Mouse (Mus musculus) fat pad, adult 2 months (tissue): ENCODE data around the gene Id3.
A peak's percentile ranks its signal among the peaks of the same experiment; 100 is the strongest.
"Not testable (repeated sequence)": the region's sequence is repeated elsewhere in the genome, so short reads cannot be mapped to it uniquely, and the experiment has no call there.

Experiments
- DNase-seq: peaks from one replicate; pipeline ENCODE4 v3.0.0-alpha.2; 2011; ENCODE audit warnings: low read depth, low spot score; ENCODE audit errors: extremely low read depth

Id3 gene

GRCm38 (mm10) chr4:136143193-136143976, at the start of gene Id3:
Id3 (plus strand) TSS chr4:136143497.
- peak; percentile 23 for DNase-seq

DNA sequence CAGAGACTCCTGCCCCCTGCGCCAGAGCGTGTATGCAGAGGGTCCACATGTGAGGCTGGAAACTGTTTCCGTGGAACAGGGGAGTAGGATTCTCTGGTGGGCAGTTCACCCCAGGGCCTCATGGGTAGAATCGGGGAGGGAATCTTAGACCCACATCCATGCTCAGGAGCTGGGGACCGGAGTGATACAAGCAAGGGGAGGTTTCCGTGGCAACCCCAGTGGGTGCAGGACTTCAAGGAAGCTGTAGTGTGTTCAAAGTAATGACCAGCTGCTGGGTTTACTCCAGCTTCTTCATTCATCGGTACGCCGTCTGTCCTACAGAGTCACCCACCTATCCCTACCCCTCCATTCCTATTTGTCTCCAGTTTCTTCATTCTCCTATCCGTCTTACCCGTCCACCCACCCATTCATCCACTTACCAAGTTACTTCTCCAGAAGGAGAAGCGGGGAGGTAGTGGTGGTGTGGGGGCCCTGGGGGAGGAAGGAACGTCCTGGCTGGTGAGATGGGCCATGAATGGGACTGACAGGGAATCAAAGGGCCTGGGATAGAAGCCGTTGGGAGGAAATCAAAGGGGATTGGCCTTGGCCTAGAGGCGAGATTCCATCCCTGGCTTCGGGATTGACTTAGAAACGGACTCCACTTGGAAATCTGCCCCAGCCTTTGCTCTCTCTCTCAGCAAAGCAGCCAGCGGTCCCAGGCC, 48.6 kb upstream of the Id3 start:
- DNase-seq = no peak

DNA sequence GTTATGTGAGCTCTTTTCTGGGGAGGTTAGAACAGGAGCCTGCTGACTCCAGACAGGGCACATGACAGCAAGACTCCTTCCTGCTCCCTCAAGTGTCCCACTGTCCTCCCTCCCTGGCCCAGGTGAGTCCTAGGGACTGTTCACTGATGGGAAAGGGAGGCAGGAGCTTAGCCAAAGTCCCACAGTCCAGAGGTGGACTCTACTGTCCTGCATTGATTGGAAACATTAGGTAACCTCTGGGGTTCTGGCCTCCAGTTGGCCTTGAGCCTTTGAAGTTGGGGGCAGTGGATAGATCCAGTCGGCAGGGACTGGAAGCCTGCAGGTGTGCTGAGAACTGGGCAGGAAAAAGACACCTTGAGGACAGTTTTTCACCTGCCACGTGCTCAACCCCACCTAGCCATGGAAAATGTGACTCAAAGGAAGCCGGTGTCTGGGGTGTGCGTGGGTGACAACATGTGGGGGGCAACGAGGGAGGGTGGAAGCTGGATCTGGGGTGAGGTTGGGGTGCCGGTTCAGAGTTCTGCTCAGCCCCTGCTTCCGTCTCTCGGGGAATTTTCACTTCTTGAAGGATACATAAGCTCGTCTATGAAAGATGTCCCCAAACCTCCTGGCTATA, 47.7 kb upstream of the Id3 start:
- DNase-seq = no peak

DNA sequence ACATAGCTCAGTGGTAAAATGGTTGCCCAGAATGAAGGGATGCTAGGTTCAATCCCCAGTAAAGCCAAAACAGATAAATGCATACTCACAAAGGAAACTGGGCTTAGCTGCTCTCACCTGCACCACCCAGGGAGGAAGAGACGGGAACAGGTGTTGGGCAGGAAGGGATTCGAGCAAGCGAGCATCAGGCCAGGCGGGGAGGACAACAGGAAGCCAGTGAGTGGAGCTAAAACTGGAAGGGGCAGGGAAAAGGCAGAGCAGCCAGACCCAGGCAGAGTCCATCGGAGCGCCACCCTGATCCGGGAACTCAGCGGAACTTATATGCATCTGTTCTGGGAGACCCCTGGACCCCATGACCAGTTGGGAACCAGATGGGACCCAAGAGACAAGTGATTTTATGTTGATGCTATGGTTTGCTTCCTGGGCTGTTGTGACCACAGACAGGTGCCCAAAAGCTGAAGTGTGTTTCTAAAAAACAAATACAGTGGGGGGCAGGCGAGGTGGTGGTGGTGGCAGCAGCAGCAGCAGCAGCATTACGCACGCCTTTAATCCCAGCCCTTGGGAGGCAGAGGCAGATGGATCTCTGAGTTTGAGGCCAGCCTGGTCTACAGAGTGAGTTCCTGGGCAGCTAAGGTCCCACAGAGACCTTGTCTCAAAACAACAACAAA, 46.7 kb upstream of the Id3 start:
- no peak for DNase-seq

DNA sequence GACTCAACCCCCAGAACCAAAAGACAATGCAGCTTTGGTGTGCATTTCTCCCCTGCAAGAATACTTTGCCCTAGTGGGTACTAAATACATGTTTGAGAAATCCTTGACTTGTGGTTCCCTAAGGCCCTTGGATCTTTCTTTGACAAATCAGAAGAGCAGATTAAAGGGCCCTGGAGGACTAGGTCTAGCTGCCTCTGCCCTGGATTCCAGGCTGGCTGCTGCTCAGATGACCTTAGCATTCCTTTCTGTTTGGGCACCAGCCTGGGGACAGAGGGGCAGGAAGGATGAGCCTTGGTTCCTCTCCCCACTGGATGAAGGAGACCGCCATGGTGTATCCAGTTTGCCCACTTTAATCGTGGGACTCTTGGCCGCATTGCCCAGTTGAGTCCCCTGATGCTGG, 44.9 kb upstream of the Id3 start:
- DNase-seq = no peak

DNA sequence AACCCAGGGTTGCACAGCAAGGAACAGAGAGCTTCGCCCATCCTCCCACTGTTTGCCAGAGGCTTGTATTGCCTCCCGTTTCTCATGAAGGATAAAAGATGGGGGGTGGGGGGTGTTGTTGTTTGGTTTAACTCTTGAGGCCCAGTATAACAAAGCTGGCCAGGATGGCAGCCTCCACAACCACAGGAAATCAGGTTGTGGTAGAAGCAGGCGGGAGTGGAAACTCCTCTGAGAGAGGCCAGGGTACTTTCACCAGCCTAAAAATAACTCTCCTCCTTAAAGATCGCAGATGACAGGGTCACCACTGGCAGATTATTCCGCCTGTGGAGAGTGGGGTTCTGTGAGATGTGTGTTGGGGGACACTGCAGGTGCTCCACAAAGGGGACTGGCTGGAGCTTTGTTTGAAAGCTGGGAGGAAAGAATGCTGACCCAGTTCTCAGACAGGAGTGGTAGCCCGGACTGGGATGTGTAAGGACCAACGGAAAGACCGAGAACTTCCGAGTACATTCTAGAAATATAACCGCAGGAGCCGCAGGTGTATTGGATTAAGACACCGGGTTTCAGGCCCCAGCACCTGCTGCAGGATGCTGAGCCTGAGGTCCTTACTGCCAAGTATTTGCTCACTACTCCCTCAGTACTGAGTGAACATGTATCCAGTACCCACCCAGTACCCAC, 42.8 kb upstream of the Id3 start:
- no peak for DNase-seq

DNA sequence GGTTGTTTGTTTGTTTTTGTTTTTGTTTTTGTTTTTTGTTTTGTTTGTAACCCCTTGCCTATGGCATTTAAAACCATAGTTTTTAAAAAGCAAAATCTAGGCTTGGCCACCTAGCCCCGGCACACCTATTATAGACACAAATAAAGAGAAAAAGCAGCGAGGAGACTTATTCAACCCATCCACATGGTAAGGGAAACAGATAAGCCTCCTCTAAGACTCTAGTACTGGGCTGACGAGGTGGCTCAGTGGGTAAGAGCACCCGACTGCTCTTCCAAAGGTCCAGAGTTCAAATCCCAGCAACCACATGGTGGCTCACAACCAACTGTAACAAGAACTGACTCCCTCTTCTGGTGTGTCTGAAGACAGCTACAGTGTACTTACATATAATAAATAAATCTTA, 41.5 kb upstream of the Id3 start:
- DNase-seq = not testable (repeated sequence)

- no peak for DNase-seq
These were observed 38.5 kb upstream of the Id3 start for GRCm38 (mm10) chr4:136104590-136105337.

- DNase-seq = no peak
These were observed 36.4 kb upstream of the Id3 start for GRCm38 (mm10) chr4:136106880-136107301.

DNA sequence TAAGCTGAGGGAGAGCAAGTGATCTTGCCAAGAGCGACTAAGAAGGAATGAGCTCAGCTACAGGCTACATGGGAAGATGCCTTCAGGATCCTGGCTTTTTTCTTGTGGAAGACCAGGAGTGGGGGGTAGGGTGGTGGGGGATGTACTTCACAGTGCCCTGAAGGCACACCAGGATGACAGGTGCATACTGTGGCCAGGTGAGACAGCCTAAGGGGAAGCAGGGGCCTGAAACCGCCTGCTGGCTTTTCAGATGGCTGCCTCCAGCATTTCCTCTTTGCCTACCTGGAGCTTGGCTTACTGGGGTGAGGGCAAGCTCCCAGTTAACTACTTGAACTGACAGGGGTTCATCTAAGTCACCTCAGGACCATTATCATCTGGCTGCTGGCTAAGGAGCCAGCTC, 34.1 kb upstream of the Id3 start:
- no peak for DNase-seq

DNA sequence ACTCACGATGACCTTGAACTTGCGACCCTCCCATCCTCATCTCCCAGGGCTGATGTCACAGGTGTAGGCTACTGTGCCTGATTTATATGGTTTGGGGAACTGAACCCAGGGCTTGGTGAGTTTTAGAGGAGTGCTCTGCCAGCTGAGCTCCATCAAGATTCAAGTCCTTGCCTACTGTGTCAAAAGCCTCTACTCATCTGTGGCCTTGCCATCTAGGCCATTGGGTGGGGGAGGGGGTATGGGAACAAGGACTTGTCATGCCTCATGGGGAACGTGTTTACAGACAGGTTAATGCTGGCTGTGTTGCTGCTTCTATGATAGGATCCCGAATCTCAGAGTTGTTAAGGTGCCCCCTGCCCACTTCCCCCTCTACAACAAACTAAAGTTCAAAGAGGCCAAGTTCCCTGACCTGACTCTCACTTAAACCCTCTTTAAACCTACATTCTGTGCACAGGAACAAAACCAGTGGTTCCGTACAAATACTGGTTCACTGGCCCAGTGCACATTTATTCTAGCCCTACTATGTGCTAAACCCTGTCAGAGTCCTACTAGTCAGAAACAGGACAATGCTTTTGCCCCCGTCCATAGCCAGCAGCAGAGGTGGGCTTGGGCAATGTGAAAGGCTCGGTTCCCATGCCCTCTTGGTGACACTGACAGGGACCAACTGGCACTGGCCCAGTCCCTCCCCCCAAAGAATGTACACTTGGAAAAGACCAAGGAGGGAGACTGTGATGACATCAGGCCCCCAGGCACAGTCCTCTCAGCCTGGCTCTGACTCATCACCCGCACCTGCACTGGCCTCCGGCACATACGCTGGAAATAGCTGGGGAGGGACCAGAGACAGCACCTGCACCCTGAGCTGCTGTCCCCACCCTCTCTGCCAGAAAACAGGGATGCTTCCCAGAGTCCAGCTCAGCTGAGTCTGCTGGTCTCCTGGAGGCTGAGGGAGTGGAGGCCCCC, 33.1 kb upstream of the Id3 start:
- no peak for DNase-seq

DNA sequence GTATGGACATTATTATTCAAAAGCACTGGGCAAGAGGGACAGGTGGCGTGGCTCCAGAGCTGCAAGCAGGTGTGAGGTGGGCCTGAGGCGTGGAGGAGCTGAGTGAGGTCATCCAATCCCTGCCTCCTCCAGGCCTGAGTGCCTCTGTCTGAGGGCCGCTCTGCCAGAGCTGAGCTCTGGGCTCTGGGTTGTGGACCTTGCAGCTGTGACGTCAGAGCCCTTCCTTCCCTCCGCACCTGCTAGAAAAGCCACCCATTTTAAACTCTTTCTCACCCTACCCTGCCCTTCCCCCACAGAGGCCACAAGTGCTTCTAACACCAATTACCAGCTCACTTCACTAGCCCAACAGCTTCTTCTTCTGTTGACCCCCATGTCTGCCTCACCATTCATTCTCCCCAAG, 31.0 kb upstream of the Id3 start:
- no peak for DNase-seq

DNA sequence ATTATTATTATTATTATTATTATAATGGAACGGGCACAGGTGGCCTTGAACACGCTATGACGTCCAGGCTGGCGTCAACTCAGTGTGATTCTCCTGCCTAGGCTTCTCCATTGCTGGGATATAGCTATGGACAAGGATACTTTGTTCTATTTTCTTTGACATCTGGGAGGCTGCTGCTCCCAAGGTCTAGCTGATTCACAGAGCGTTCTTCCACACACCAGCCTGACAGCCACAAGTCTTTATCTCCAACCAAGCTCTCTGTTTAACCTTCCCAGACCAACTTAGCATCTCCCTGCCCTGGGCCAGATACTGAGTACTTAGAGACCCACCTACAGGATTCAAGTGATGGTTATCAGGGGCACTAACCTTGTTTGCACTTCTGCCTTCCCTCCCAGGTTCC, 28.6 kb upstream of the Id3 start:
- DNase-seq = no peak

- peak; percentile 18 for DNase-seq
These were observed 26.3 kb upstream of the Id3 start for GRCm38 (mm10) chr4:136117022-136117421.

DNA sequence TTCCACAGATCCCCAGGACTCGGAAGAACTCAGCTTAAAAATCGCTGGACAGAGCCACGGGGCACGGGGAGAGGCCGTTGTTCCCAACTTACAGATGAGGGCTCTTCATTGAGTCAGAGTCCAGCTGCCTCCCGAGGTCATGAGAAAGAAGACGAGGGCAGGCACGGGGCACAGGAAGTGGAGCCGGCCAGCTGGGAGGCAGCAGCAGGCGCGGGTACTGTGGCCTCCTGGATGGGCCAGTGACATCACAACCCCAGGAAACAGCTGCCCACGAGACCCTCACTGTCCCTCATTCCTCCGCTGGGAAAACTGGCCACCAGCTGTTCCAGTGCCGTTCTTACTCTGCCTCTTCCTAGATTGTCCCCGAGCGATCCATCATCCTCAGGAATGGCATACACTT, 23.3 kb upstream of the Id3 start:
- DNase-seq = no peak

- no peak for DNase-seq
These were observed 22.1 kb upstream of the Id3 start for GRCm38 (mm10) chr4:136121158-136121557.

- DNase-seq = no peak
These were observed 21.3 kb upstream of the Id3 start for GRCm38 (mm10) chr4:136121844-136122468.

DNA sequence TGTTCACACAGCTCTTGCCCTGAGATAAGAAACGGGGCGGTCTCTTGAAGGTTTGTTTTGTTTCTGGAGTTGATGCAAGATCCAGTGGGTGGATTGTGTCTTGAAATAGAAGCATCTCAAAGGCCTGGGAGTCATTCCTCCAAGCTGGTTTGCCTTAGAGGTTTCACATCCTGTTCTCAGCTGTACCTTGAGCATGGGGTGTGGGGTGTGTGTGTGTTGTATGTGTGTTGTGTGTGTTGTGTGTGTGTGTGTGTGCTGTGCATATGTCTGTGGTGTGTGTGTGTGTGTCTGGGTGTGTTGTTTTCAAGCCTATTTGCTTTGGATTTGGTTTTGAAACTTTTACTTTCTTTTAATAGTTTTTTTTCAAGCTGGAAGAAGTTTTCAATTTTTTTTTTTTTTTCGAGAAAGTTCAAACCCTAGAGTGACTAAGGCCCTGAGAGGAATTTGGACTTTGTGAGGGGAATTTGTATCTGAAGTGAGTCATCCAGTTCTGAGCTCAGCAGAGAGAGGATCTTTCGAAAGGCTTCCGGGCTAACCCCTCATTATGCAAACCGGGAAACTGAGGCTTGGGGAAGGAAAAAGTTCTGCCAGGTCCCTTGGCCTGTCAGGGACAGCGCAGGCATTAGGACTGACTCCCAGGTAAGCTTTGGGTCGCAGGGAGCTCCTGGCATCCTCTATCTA, 20.0 kb upstream of the Id3 start:
- no peak for DNase-seq
